Mouse (Mus musculus) ovary, postnatal 14 days (tissue): ENCODE results near the gene Ssh2.
A peak's percentile ranks its signal among the peaks of the same experiment; 100 is the strongest.

Source experiments
- DNase-seq: peaks from one replicate; pipeline ENCODE4 v3.0.0; 2022; ENCODE audit warnings: low spot score

Ssh2 gene

DNA sequence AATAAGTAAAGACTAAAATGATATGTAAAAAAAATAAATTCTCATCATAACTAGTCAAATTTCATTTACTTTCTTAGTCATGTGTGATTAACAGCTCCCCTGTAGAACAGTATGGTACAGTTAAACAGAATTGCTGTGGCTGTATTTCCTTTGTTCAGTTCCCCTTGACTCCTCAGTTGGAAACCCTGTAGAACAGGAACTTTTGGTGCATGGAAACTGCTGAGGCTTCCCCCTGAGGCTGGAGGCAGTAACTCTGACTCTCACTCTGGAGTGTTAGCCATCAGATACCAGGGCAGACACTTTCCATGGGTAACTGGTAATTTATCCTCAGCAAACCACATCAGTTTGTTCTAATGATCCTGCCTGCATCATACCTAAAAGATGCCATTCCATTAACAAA lies 195.2 kb downstream of the Ssh2 start:
- DNase-seq, result no peak

DNA sequence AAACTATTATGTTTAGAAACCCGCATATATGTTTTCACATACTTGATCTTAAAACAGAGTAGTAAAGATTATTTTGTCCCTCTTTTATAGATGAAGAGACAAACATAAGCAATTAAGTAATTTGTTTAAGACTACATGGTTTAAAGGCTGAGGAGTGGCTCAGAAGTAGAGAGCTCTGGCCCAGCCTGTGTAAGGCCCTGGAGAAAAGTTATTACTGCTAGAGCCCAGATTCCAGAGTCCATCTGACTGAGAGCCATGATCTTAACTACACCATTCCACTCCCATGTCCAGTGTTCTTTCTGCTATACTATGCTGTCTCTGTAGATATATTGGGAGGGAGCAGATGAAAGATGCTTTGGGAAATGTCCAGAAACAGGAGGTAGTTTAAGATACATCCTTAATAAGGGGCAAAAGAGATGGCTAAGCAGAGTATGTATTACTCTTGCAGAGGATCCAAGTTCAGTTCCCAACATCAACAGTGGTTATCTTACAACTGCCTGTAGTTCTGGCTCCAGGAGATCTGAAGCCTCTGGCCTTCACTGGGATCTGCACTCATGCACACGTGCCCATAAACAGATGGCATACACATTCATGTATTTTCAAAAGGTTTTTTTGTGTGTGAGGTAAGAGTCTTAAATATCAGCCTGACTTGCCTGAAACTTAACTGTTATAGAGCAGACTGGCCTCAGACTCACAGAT lies 198.2 kb downstream of the Ssh2 start:
- DNase-seq, result no peak

DNA sequence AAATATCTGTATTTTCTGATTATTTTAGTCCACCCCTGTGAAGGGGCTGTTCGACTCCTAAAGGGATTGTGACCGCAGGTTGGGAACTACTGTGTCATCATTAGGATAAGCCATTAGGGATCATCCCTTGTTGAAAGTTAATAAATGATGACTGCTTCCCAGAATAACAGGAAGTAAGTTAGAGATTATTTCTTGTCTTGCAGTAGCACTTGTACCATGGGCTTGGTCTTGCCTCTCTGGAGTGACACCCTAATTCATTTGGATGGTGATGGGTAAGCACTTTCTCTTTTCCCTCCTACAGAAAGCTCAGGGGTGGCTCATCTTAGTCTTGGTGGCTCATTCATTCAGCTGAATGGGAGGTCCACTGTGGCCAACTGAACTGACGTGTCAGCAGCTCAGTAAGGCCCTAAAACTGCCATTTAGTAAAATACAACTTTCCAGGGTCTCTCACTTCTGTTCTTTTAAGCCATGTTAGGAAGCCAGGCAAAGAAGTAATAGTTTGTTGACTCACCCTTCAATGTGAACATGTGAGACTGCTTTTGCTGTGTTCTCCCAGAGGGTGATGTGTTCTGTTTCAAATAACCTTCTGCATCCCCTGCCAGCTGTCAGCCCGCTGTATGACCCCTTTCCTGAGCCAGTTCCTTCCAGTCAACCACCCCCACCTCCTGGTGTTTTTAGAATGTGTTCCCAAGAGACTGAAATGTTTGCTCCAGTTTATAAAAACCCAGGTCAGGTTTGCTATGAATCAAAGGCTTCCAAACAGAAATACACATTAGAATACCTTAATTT lies 200.3 kb downstream of the Ssh2 start:
- DNase-seq, result no peak

DNA sequence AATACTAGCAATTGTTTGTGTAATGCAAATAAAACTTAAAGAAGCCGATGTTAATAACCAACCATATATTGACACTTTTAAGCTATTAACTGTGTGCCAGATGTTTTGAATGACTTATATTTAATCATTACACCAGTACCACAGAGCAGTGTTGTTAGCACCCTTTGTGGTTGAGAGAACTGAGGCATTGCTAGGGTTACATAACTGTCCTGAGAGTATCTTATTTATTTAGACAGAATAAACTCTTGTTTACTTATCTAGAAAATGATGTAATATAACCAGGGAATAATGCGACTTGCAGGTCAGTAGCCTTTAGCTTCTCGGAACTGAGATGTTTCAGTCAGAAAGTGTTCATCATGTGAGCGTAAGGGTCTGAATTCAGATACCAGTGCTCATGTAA lies 201.9 kb downstream of the Ssh2 start:
- DNase-seq, result no peak

DNA sequence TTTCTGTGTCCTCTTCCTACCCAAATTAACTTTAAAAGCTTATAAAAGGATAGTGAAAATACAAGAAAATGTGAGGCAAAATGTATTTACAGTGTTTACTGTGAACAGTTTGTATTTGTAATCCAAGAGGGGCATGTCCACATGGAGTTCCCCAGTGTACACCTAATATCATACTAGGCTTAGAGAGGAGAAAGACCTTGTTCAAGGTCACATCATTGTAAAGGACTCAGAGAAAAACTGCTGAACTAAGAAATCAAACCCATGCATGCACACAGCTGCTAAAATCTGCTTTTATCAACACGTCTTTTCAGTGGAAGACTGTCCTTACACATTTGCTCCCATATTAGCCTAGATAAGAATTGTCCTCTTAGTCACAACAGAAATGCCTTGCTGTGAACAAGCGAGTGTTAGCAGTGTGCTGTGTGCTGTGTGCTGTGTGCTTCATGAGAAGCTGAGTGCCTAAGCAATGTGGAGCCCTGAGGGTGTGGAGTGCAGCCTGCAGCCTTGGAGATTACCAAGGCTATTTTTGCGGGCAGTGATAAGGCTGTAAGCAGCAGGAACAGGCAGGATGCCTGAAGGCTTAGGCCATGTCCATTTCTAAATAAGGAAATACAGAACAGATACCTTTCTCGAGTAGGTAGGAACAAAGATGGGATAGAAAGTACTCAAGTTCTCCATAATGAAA lies 207.2 kb downstream of the Ssh2 start:
- DNase-seq, result no peak

DNA sequence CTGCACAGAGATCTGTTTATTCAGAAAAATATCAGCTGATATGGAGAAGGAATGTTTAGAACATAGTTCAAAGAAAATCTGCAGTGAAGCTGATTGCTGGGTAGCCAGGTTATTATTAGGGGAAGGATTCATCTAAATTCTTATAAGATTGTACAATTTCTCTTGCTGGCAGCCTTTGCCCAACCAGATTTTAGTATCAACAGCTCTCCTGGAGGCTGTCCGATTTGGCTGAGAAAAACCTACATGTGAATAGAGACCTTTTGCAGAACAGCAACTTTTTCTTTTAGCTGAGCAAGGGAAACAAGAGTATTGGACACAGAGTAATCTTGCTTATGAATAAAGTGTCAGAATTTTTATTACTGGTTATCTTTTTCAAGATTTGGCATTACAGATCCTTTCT lies 212.4 kb downstream of the Ssh2 start:
- no peak for DNase-seq

DNA sequence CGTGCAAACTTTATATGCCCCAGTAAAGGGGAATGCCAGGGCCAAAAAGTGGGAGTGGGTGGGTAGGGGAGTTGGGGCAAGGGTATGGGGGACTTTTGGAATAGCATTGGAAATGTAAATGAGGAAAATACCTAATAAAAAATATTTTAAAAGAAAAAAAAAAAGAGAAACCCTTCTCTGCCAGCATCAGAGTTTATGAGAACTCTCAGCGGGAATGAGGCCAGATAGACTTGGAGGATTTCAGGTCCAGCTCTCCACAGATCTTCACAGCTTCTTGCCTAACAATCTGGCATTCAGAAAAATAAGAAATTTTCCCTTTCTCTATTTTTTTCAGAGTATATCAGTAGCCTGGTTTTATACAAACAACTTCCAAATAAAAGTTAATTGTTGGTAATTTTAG lies 220.9 kb downstream of the Ssh2 start:
- no peak for DNase-seq

DNA sequence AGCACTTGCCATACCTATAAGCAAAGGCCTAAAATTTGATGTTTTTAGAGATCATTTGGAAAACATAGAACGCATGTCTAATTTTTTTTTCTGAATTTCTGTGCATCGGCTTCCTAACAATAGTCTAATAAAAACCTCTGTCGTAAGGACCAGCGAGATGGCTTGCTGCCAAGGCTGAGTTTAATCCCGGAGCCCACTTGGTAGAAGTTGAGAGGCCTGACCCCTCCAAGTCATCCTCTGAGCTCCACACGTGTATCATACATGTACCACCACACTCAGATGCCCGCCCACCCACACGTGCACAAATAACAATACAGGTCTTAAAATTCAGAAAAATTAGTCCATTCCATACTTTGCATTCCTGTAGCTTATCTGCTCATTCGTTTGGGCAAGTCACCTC lies 224.0 kb downstream of the Ssh2 start:
- no peak for DNase-seq

DNA sequence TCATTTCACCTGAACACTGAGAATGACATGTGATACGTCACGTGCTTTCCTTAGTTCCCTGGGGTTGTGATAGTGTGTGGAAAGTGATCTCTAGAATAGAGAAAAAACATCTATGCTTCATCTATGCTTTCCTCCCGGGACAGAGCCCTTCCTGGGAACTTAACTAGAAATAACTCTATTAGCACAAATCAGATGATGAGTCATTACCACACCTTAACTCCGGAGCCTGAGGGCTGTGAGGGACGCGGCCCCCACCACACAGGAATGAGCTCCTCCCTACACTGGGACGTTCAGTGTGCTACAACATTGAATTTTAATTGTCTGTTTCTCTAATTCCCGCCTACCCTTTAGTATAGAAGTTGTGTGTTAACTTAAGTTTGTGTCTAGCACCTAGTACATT lies 224.9 kb downstream of the Ssh2 start:
- DNase-seq, result no peak

DNA sequence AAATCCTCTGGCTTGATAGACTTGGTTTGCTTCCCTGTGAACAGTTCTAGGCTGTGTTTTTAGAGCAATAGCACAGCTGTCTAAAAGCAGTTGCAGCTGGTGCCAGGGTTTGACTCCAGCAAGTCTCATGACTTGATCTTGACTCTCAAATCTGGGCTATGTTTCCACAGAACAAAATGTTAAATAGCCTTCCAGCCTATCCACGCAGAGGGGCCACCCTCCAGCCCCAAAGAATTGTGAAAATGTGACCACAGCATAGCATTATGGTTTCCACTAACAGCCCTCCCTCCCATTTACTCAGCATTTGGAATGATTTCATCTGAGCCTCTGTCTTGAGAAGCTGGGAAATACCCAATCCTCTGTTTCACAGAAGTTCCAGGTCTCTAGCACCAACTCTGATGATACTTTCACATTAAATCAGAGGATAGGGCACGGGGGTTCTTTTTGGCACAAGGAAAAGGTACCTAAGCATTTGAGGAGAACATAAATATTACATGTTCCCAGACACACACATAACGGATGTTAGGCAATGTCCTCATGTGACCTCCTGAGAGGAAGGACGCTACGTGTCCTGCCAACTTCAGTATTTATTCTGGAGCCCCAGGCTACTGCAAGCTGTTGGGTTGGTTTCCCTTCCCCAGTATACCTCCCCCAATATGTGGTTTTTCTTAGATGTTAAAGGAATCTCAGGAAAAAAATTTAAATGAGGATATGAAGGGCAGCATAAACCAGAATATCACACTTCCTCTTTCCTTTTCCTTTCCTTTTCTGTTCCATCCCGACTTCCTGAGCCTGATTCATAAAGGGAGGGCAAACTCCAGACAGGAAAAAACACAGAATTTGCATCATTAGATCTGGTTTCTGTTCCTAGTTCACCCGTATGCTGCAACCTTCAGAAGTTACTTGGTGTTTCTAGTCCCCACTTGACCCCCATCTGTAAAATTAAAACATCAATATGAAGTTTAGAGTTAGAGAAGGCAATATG lies 226.4 kb downstream of the Ssh2 start:
- no peak for DNase-seq

DNA sequence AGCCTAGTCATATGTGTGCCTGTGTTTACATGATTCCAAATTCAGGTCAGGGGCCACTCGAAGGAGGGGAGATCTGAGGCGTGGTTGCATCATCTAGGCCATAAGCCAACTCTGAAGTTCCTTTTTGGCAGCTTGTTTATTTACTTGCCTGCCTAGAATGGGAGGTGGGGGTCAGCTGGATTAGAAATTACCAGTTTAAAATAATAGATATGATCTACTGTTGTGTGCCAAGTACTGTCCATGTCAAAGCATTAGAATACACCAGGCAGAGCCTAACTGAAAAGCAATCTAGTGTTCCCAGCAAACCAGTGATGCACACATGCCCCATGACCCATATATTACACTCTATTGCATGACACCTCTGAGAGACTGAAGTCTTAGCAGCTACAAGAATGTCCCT lies 228.9 kb downstream of the Ssh2 start:
- DNase-seq, result no peak

DNA sequence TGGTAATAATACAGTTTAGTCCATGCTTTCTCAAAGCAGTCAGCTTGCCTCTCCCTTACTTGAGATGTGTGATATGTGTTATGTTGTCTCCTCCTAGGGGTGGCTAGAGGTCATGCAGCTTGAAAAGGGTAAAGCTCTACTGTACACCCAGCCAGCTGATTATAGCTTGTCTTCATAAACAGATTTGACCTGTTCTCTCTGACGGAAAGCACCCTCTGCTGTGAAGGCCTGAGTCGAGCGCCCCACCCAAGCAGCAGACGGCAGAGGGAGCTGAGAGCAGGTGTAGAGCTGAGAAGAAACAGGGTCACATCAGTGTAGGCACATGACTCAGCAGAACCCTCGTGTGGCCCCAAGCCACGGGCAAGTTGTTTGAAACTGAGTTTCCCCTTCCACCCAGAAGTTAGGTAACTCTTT lies 230.5 kb downstream of the Ssh2 start:
- no peak for DNase-seq

DNA sequence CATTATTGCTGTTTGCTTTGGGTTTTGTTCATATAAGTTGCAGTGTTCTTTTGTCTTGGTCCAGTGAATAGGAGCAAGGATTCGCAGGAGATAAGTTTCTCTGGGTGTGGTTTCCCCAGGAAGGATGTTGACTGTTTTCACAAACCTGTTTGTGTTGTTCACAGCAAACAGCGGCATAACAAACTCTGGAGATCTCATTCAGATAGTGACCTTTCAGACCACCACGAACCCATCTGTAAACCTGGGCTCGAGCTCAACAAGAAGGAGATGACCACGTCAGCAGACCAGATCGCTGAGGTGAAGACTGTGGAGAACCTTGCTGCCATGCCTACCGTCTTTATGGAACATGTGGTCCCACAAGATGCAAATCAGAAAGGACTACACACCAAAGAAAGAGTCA lies 233.1 kb downstream of the Ssh2 start:
- DNase-seq, result no peak

DNA sequence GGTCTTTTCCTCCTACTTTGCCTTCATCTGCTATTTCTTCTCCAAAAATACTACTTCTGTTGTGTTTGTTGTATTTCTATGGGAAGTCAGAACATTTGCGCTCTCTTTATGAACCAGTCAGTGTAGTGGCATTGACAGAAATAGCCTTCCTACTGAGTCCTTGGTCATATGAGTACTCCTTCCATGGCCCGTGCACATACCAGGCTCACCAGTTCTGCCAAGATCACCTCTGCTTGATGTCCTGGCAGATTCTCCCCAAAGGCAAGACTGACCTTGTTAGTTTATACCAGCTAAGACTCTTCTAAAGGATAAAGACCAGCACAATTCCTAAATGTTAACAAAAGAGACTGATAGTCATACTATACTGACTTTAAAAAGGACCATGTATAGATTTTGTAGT lies 235.6 kb downstream of the Ssh2 start:
- no peak for DNase-seq

DNA sequence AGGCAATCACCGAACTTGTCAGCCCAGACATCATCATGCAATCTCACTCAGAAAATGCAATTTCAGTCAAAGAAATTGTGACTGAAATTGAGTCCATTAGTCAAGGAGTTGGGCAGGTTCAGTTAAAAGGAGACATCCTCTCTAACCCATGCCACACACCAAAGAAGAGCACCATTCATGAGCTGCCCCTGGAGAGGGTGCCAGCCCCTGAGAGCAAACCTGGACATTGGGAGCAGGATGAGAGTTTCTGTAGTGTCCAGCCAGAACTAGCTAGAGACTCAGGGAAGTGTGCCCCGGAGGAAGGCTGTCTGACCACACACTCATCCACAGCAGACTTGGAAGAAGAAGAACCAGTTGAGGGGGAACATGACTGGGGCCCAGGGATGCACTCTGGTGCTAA lies 237.3 kb downstream of the Ssh2 start:
- DNase-seq, result no peak

DNA sequence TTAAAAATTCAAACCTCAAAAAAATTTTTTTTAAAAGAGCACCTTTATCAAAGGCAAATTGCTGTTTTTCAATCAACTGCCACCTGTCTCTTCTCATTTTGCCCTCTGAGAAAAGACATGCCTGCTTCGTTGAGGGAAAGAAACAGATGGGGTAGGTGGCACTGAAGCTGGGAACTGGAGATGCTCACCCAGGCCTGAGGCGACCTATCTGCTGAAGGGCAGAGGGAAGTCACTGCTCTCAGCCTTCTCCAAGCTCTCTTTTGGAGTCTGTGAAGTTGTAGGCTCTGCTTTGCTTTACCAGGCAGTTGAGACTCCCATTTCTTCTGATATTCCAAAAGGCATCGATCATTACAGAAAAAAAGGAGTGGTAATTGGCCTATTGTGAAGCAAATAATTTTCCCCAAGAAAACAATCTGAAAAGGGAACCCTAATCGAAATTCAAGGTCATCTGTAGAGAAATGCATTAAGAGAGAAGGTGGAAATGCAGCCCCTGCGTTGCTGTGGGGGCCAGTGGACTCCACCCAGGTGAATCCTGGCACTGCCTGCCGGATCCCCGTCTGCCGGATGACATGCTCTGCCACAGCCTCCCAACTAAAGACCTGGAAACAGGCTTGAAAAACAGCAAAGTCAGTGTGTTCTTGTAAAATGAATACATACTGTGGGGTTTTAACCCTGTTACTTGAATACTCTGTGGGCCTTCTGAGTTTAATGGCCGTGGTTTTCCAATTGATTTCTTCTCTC lies 239.9 kb downstream of the Ssh2 start:
- DNase-seq, result no peak

DNA sequence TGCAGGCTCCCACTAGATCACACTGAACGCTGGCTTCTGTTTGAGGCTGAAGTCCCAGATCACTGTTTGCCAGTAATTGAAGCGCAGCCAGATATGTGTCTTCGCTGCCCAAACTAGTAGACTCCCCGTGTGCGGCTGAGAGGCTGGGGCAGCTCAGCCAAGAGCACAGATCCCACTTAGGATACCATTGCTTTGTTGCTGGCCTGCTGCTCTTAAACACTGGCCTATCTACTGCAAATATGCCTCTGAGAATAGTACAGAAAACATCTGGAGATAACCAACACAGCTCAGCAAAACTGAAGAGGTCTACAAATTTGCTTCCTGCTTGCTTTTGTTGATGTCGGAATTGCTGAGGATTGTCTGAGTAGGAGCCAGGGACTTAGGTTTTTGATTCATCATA lies 240.8 kb downstream of the Ssh2 start:
- DNase-seq, result no peak

DNA sequence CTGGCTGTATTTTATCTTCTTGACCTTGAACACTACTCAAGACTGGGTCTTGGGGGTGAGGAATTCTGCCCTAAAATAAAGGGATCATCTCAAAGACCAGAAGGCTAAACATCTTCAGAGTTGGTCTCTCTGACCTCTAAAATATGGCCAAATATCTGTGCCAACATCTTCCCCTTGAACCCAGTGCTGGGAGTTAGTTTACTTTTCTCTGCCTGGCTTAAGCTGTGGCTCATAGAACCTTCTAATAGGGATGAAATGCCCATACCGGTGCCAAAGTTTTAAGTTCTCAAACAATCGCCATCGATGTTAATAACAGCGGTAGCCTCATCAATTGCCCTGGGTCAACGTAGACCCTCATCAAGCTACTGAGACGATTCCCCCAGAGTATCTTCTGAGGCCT lies 245.8 kb downstream of the Ssh2 start:
- DNase-seq, result no peak

DNA sequence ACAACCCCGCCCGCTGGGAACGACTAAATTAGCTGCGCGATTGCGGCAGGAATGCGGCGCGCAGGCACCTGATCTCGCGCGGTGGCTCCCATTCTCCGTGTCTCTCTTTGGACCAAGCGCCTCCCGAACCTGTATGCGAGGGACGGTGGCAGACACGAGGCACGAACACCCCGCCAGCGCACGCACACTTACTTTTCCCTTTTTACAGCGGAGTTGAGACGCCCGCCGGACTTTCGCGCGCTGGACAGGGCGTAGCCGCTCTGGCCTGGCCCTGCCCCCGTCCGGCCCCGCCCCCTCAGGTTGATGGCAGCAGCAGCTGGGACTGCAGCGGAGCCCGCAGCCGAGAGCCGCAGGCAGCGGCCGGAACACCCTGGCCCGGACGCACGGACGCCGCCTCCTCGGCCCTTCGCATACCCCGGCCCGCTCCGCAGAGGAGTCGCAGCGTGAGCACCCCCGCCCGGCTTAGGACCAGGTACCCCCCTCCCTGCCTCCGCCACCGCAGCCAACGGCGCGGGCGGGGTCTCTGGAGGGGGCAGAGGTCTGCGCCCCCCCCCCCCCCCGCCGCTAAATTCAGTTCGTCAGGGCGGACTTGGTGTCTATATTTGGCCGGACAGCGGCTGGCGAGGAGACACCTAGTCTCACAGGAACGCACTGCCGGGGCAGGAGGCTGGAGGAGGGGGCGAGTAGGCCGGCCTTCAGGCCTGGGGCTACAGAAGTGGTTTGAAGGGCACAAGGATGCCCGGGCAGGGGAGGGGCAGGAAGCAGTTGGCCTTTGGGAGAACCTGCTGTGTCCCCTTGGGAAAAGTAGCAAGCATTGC lies 246.4 kb downstream of the Ssh2 start, which contains the start of gene Coro6:
Gene Coro6, plus strand, starts transcription at position 129 of the 818 bp plus-strand sequence.
- peak; percentile 37 for DNase-seq

DNA sequence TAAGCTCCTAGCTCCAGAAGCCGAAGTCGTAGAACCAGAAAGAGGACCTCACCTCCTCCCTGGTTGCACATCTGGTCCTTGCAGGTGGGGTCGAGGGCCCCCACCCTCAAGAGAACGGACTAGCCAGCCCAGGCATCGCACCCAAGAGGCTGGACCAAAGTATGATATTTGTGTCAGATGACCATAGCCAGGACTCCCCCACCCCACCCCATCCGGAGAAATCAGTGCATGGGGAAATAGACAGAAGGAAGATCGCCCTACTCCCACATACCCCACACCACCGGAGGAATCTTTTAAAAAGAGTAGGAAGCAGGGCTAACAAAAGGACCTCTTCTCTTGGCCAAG lies 247.0 kb downstream of the Ssh2 start:
- DNase-seq, result no peak
